Mouse (Mus musculus) mouse embryonic stem cell (cell line): Measurements from ENCODE around the gene Stac2.

Source experiments
- in situ Hi-C, 2 experiments: fragments of 300-500 bp; cut with MboI; formaldehyde crosslinking; loops; 1 replicate in 1 of 2; 3 replicates in 1 of 2; pipeline ENCODE4 v1.14.3; 2019 to 2020; ENCODE audit warnings: low sequenced_read_pairs in 2 of 2, low pct_unique_long_range_greater_than_20kb in 1 of 2, mixed read lengths in 1 of 2; ENCODE audit not compliant: unreplicated experiment in 1 of 2

Gene Stac2

GRCm38 (mm10) chr11:98004161-98004560, 49.1 kb downstream of the Stac2 start:
- in situ Hi-C loops = no loop called here

GRCm38 (mm10) chr11:98003171-98003671, 50.0 kb downstream of the Stac2 start:
- in situ Hi-C loops = no loop called here

DNA sequence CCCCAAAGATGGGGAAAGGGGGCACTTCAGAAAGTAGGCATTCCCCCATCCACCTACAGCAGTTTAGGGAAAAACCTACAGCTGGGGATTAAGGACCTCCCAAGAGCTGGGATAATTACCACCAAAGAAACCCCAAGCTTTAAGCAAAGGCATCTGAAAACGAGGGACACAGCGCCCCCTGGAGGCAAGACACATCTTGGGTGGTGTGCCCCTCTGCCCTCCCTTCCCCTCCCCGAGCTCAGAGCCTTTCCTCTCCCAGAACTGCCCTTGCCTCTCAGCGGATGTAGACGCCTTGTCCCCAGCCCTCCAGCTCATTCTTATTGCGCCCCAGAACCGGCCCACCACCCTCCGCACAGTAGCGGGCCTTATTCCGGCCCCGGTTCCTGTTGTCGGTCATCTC, 50.6 kb downstream of the Stac2 start:
- in situ Hi-C loops = no loop called here

- in situ Hi-C loops = no loop called here
These were observed 51.3 kb downstream of the Stac2 start for GRCm38 (mm10) chr11:98001986-98002385.

GRCm38 (mm10) chr11:98001351-98001824, 51.9 kb downstream of the Stac2 start:
- in situ Hi-C loops = no loop called here

GRCm38 (mm10) chr11:98000378-98001140, 52.7 kb downstream of the Stac2 start:
- in situ Hi-C loops = no loop called here

DNA sequence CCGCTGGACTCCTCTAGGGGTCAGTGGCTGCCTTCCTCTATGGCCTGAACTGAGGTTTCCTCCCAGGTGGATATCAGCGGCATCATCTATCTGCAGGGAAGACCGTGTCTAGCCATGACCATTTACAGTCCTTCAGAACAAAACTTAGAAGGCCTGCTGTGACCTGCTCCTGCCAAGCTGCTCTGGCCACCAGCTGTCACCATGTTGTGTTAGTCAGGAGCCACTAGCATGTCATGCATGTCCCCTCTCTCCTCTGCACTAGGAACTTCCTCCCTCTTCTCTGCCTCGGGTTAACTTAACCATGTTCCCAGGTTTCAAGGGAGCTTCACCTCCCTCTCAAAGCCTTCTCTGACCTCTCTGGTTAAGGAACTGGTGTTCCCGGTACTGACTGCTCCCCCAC, 53.5 kb downstream of the Stac2 start:
- in situ Hi-C loops = no loop called here

- in situ Hi-C loops = no loop called here
These were observed 54.2 kb downstream of the Stac2 start for GRCm38 (mm10) chr11:97998898-97999608.

DNA sequence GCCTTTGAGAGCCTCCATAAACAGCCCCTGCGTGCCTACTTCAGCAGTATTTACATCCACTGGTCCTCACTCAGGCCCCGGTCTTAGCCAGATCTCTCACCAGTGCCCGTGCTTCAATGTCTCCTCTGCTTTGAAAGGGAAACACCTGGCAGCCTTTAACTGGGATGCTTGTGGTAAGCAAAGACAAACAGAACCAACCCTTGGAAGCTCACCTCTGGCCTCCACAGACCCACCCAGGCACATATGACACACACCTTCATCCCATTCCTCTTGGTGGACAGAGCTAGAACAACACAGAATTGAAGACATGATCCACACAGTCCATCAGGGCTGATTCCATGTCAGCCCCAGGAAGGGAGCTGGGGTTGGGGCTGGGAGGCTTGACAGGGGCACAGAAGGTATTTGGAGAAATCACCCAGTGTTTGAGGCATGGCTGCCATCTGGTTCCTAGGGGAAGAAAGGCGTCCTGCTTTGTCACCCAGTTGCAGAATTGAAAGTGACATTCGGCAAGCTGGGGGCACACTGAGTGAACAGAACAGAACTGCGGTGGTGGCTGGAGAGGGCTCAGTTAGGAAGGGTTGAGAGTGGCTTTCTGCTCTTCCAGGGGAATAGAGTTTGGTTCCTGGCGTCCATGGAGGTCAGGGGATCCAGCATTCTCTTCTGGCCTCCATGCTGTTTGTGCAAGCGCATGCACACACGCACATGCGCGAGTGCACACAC, 55.0 kb downstream of the Stac2 start:
- in situ Hi-C loops = no loop called here

DNA sequence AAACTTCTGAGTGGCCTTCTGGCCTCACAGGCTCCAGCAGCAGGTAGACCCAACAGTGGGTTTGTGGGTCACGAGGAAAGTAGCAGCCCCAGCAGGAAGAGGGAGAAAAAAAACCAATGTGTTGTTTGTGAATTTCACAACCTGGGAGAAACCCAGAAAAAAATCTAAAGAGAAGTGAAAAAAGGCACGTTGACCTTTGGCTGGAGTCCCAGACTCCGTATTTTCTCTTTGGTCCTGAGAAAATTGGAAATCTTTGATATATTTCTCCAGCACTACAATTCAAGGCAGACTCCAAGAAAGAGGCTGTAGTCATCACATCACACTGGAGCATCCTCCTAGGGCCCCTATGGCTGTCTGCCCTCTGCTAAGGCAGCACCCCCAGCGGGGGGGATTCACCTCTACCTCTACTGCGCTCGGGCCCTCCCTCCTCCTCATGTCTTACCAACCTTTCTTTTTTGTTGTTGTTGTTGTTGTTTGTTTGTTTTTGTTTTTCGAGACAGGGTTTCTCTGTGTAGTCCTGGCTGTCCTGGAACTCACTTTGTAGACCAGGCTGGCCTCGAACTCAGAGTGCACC, 55.8 kb downstream of the Stac2 start:
- in situ Hi-C loops = no loop called here

- in situ Hi-C loops = no loop called here
These were observed 56.6 kb downstream of the Stac2 start for GRCm38 (mm10) chr11:97996691-97997090.

- in situ Hi-C loops = no loop called here
These were observed 57.5 kb downstream of the Stac2 start, which contains the start of gene Arl5c for GRCm38 (mm10) chr11:97995564-97996288. Arl5c (minus strand) TSS chr11:97996181.

DNA sequence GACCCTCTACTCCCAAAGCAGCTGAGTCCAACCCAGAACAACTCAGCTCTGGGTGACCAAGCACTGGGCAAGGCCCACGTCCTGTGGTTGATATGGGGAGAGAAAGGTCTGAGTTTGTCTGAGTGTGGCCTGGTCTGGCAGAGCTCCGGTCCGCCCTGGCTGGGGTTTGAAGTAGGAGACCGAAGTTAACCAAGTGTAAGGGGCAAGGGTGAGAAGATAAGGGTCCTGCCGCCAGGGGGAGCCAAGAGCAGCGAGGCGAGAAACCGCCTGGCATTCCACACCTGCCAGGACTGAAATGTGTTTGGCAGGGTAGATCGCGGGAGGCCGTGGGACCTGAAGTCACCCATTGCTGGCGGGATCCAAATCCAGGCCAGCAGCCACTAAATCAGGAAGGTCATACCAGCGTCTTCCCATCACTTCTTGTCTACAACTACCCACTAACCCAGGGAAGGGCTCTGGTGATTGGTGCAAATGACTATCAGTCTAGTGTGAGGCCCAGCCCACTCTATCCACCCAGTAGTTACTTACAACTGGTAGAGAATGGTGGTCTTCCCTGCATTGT, 58.6 kb downstream of the Stac2 start:
- in situ Hi-C loops = no loop called here

DNA sequence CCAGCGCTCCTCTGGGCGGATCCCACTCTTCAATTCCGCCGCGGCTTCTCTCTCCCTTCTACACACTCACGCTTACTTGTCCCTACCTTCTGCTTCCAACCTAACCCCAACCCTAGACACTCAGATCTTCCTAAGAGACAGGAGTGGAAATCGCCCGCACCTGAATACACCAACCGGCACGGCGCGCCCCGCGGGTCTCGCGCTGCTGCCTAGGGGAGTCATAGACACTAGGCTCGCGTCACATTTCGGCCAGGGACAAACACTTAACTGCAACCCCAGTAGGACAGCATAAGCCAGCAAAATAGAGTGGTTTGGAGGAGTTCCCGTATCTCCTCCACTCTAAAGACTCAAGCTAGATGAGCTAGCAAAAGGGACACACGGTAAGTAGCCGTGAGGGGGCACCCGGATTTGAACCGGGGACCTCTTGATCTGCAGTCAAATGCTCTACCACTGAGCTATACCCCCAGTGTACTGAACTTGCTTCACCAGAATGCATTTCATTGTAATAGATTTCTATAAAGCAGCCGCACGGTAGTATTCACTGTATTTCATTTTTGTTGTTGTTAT, 64.6 kb downstream of the Stac2 start:
- in situ Hi-C loops = loop anchor here (5.0 to 10.0 kb wide), 5 partner anchors 54 to 194 kb away; partner anchors contain the start of gene Lasp1 (in 2 of the 2)

GRCm38 (mm10) chr11:97987551-97988526, 65.4 kb downstream of the Stac2 start:
- in situ Hi-C loops = loop anchor here (5.0 to 10.0 kb wide), 5 partner anchors 53 to 193 kb away; partner anchors contain the start of gene Lasp1 (in 2 of the 2)
